In the genomic region with DNA sequence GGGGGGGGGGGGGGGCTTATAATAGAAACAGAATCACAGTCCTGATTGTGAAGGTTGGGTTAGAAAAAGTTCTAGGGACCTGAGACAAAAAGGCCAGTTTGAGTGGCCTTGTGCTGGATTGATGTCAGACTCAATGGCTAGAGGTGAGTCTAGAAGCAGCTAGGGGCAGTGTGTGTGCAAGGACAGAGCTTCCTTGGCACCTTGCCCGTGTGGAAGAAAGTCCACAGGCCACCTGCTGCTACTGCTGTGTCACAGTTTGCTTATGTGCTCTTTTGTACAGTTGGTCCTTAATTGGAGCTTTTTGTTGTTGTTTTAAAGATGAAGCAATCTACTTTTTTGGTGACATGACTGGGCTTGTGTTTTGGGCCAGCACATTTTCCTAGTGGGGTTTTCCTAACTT, we compare ENCODE assay signal across 9 mouse cellular contexts. TPM values are rescaled to one million over a fixed set of nuclear protein-coding genes. Genes with fewer than 3 reads are reported as not detected.
DNase-seq lines count a peak whose midpoint lies in the region.
"Had no signal": no experiment of that assay in that cellular context is flagged by ENCODE, and none has a peak within 500 bp of the region (broad histone marks: within the 10 kb centered on the region; RNA-seq: fewer than 3 reads in every experiment).

No protein-coding gene starts in this region.

- DNase-seq in cerebellum, adult 11-12 months = peak; percentile 12
- no peak for DNase-seq in cerebellum, adult 8-10 months
- DNase-seq in heart, postnatal 4 days = peak; percentile 36
- no peak for DNase-seq in heart, adult 9 months (ENCODE audit: low spot score in 2 of 2)
- DNase-seq in Muller cell, postnatal 12 days (ENCODE audit: inconsistent ontology term) = peak; percentile 66
- peak; percentile 71 for DNase-seq in kidney, postnatal 14 days
- no peak for DNase-seq in right cerebral cortex, adult 2 months (ENCODE audit: low spot score in 2 of 2)
- DNase-seq in thymus, adult 18-20 months = no peak
- DNase-seq: right cerebral cortex, postnatal 25 days had no signal

RNA-seq across cellular contexts. Expression of a gene that starts 33.9 kb away (rescaled TPM):
- 10 to 100 TPM in 1 of 2 experiments, 1 to 10 TPM in 1; 9.2 to 10.5 TPM for total RNA-seq in heart, postnatal 4 days (2021)

RNA-seq across cellular contexts. Expression of a gene that starts 53.3 kb away (rescaled TPM):
- total RNA-seq in heart, postnatal 4 days (2021) = 1 to 10 TPM; 6.7 to 7.2 TPM

Comparison
In these comparisons a context has a peak if more than half of its experiments do, and no peak if none do; other contexts are left out.
1. DNase-seq: peak in cerebellum, adult 11-12 months (single experiment), heart, postnatal 4 days (single experiment), Muller cell, postnatal 12 days (single experiment) and kidney, postnatal 14 days (single experiment); none in cerebellum, adult 8-10 months (single experiment), heart, adult 9 months (0 of 2), right cerebral cortex, adult 2 months (0 of 2) and thymus, adult 18-20 months (0 of 2).